Mouse (Mus musculus): ENCODE data around the gene Dppa2.

DNA sequence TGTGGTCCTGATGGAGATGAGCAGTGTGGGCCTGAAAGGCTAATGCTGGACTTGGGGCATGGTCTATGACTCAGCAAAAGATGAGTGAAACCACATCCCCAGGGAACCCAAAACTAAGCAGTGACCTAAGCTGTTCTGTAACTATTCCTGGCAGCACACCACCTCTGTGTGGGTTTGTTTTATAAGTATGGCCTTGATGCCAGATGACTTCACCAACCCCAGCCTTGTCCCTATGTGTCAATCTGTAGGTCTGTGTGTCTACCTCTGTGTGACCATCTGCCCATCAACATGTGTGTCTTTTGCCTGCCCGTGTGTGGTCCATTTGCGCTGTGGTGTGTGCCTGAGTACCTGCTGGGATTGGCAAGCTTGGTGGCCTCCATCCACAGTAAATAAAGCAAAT lies 64.4 kb downstream of the Dppa2 start:
- TF ChIP-seq POU5F1 (IDR thresholded peaks at IDR 0.05; ENCODE audit: borderline replicate concordance, low read length) (no peak), CTCF (conservative IDR thresholded peaks at IDR 0.05; ENCODE audit: low read length) (no peak)
